Mouse (Mus musculus) liver, postnatal 0 days (tissue): ENCODE measurements around the gene Ptcd3.
"Not testable (repeated sequence)": the region's sequence is repeated elsewhere in the genome, so short reads cannot be mapped to it uniquely, and the experiment has no call there.

Source experiments
- CTCF ChIP-seq: sonication (generic); IDR thresholded peaks from 2 replicates; pipeline ENCODE4 v1.5.1; 2016; ENCODE audit warnings: antibody characterized with exemption, low read depth
- EP300 ChIP-seq: IDR thresholded peaks from 2 replicates; pipeline ENCODE4 v1.6.1; 2016; ENCODE audit warnings: antibody characterized with exemption, low read depth, mild to moderate bottlenecking

DNA sequence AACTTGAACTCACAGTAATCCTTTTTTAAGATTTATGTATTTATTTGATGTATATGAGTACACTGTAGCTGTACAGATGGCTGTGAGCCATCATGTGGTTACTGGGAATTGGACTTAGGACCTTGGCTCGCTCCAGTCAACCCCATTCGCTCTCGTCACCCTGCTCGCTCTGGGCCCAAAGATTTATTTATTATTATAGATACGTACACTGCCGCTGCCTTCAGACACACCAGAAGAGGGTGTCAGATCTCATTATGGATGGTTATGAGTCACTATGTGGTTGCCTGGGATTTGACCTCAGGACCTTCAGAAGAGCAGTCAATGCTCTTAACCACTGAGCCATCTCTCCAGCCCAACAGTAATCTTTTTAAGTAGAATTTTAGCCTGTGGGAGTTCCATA is 61.6 kb downstream of the Ptcd3 start:
- not testable (repeated sequence) for TF ChIP-seq CTCF, EP300
